Mouse (Mus musculus): ENCODE data around the gene Tomm40l. TPM values are rescaled to one million over a fixed set of nuclear protein-coding genes. Genes with fewer than 3 reads are reported as not detected.
"Not testable (repeated sequence)": the region's sequence is repeated elsewhere in the genome, so short reads cannot be mapped to it uniquely, and the experiment has no call there.

Tomm40l gene
- polyA plus RNA-seq, 1 experiment from 2014 or later, result 6.6 TPM

GRCm38 (mm10) chr1:171246709-171247452 lies 24.6 kb upstream of the Tomm40l start:
- ATAC-seq (peak; percentile 96), DNase-seq (peak; percentile 98)
- Histone ChIP-seq H3K9me3 (ENCODE audit: low read length) (no peaks in the 10 kb centered on the region), H3K36me3 (replicated peaks; ENCODE audit: insufficient read depth, low read length) (peaks cover 15% of the 10 kb centered on the region), H3K27me3 (ENCODE audit: insufficient read depth, low read length) (peaks cover 16% of the 10 kb centered on the region; the same call in 1 of the 2 replicates), H3K4me1 (ENCODE audit: insufficient read depth) (peaks cover 21% of the 10 kb centered on the region), H3K4me3 (ENCODE audit: low read depth, low read length) (peak overlapping the region; percentile 70), H3K27ac (ENCODE audit: low read depth) (peak overlapping the region; percentile 81), H3K9ac (replicated peaks) (peak overlapping the region; percentile 81), H3K4me2 (ENCODE audit: low read depth, low read length) (peak overlapping the region; percentile 97)
- TF ChIP-seq EP300 (IDR thresholded peaks at IDR 0.05; ENCODE audit: low read depth), result peak; percentile 57
- peak; percentile 99 for TF ChIP-seq CTCF (IDR thresholded peaks at IDR 0.05; ENCODE audit: low read depth)
- under 1% methylated on average over 41 of the region's 41 CpGs for WGBS (ENCODE audit: insufficient replicate concordance)

DNA sequence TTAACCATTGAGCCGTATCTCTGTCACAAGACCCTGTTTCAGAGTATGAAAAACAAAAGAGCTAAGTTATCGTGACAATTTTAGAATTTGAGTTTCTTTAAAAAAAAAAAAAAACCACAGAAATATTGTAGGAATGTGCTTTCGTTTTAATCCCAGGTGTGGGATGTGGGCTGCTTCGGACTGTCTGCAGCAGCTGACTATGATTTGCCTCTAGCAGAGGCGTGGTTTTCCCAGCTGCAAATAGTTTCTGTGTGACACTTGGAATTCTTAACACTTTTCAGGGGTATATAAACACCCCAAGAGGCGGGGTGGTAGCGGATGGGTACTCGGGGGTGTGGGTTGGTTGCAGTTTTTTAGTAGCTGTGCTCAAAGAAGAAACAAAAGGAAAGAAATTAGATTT lies 23.0 kb upstream of the Tomm40l start:
- Histone ChIP-seq H3K27me3 (ENCODE audit: insufficient read depth, low read length) (0 out of 2 replicates have a peak, but pooled peaks cover 4% of the 10 kb centered on the region), H3K9ac (replicated peaks) (no peak overlapping the region), H3K4me1 (ENCODE audit: insufficient read depth) (peaks cover 21% of the 10 kb centered on the region), H3K27ac (ENCODE audit: low read depth) (no peak overlapping the region), H3K36me3 (replicated peaks; ENCODE audit: insufficient read depth, low read length) (peaks cover 30% of the 10 kb centered on the region), H3K9me3 (ENCODE audit: low read length) (no peaks in the 10 kb centered on the region), H3K4me3 (ENCODE audit: low read depth, low read length) (no peak overlapping the region), H3K4me2 (ENCODE audit: low read depth, low read length) (no peak overlapping the region)
- no peak for TF ChIP-seq EP300 (IDR thresholded peaks at IDR 0.05; ENCODE audit: low read depth)
- no peak for TF ChIP-seq CTCF (IDR thresholded peaks at IDR 0.05; ENCODE audit: low read depth)
- WGBS (ENCODE audit: insufficient replicate concordance), result 87% methylated on average over 8 of the region's 8 CpGs
- DNase-seq (no peak), ATAC-seq (no peak)

GRCm38 (mm10) chr1:171241952-171242351 lies 19.6 kb upstream of the Tomm40l start:
- peaks cover 55% of the 10 kb centered on the region for H3K36me3 ChIP-seq (replicated peaks; ENCODE audit: insufficient read depth, low read length)
- ATAC-seq, result not testable (repeated sequence)

DNA sequence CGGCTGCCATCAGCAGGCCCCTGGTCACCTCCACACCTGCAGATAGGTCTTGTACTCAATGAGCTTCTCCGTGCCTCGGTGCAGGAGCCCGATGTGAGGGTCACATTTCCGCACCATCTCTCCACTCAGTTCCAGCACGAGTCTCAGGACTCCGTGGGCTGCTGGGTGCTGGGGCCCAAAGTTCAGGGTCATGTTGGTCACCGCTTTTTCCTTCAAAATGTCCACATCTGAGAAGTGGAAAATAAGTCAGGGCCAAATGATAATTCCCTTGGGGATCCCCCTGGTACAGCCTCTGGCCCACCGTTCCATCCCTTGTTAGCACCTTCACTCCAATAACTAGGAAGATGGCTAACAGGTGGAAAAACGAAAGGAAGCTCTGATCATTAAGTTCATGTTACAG lies 18.6 kb upstream of the Tomm40l start:
- no peak overlapping the region for H3K4me2 ChIP-seq (ENCODE audit: low read depth, low read length)
- no peak for TF ChIP-seq EP300 (IDR thresholded peaks at IDR 0.05; ENCODE audit: low read depth)
- no peak for TF ChIP-seq CTCF (IDR thresholded peaks at IDR 0.05; ENCODE audit: low read depth)
- no peak overlapping the region for H3K4me3 ChIP-seq (ENCODE audit: low read depth, low read length)
- no peaks in the 10 kb centered on the region for H3K27me3 ChIP-seq (ENCODE audit: insufficient read depth, low read length)
- no peaks in the 10 kb centered on the region for H3K9me3 ChIP-seq (ENCODE audit: low read length)
- peaks cover 6% of the 10 kb centered on the region for H3K4me1 ChIP-seq (ENCODE audit: insufficient read depth)
- H3K9ac ChIP-seq (replicated peaks), result no peak overlapping the region
- 0 out of 2 replicates have a peak overlapping the region, but pooled peaks have one; percentile 35 for H3K27ac ChIP-seq (ENCODE audit: low read depth)
- ATAC-seq (no peak), DNase-seq (no peak)
- 85% methylated on average over 10 of the region's 10 CpGs for WGBS (ENCODE audit: insufficient replicate concordance)
- peaks cover 64% of the 10 kb centered on the region for H3K36me3 ChIP-seq (replicated peaks; ENCODE audit: insufficient read depth, low read length)

More at GRCm38 (mm10) chr1:171241952-171242351, 19.6 kb upstream of the Tomm40l start:
- H3K27ac ChIP-seq (ENCODE audit: low read depth); H3K4me2 ChIP-seq (ENCODE audit: low read depth, low read length); DNase-seq; H3K4me3 ChIP-seq (ENCODE audit: low read depth, low read length); H3K9me3 ChIP-seq (ENCODE audit: low read length); H3K27me3 ChIP-seq (ENCODE audit: insufficient read depth, low read length); H3K9ac ChIP-seq (replicated peaks): not testable (repeated sequence)
- H3K4me1 ChIP-seq (ENCODE audit: insufficient read depth), result peaks cover 12% of the 10 kb centered on the region
- WGBS (ENCODE audit: insufficient replicate concordance), result 84% methylated on average over 12 of the region's 12 CpGs

DNA sequence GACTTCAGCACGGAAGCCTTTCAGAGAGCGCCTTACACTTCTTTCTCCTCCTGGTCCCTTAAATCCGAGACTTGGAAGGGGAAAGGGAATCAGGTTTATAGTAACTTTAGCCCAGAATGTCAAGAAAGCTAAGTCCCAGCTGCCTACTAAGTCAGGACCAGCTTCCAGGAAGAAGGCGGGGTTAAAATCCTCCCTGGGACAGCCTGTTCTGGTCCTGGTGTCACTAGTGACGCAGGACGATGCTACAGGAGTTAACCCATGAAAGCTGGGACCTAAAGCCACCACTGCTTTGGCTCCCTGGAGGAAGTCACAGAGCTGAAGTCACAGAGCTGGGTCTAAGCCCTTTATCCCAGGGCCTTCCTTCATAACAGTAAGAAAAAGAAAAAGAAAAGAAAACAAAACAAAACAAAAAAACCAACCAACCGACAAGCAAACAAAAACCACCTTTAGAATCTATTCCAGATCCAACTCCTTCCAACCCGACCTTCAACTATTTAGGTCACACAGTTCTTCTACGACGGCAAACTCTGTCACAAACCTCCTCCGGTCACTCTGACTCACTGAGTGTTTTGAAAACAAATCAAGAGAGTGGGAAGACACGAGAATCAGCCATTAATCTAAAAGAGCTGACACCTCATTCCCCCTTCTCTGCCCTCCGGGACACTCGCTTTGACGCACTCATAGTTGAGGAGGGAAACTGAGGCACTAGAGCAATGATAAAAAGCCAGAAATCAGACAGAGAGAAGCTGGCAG lies 17.9 kb upstream of the Tomm40l start:
- H3K27me3 ChIP-seq (ENCODE audit: insufficient read depth, low read length), result no peaks in the 10 kb centered on the region
- no peaks in the 10 kb centered on the region for H3K9me3 ChIP-seq (ENCODE audit: low read length)
- TF ChIP-seq EP300 (IDR thresholded peaks at IDR 0.05; ENCODE audit: low read depth) (peak; percentile 85), CTCF (IDR thresholded peaks at IDR 0.05; ENCODE audit: low read depth) (no peak)
- no peaks in the 10 kb centered on the region for H3K4me1 ChIP-seq (ENCODE audit: insufficient read depth)
- ATAC-seq, result no peak
- H3K4me3 ChIP-seq (ENCODE audit: low read depth, low read length), result no peak overlapping the region
- DNase-seq, result no peak
- no peak overlapping the region for H3K4me2 ChIP-seq (ENCODE audit: low read depth, low read length)
- H3K9ac ChIP-seq (replicated peaks), result no peak overlapping the region
- peaks cover 71% of the 10 kb centered on the region for H3K36me3 ChIP-seq (replicated peaks; ENCODE audit: insufficient read depth, low read length)
- 75% methylated on average over 15 of the region's 15 CpGs for WGBS (ENCODE audit: insufficient replicate concordance)
- peak overlapping the region; percentile 35; the same call in 1 of the 2 replicates for H3K27ac ChIP-seq (ENCODE audit: low read depth)

GRCm38 (mm10) chr1:171238463-171238862 lies 16.1 kb upstream of the Tomm40l start:
- Histone ChIP-seq H3K4me2 (ENCODE audit: low read depth, low read length) (no peak overlapping the region), H3K27ac (ENCODE audit: low read depth) (peak overlapping the region; percentile 44; the same call in 1 of the 2 replicates), H3K4me1 (ENCODE audit: insufficient read depth) (peaks cover 2% of the 10 kb centered on the region; the same call in 1 of the 2 replicates), H3K9ac (replicated peaks) (no peak overlapping the region), H3K36me3 (replicated peaks; ENCODE audit: insufficient read depth, low read length) (peaks cover 77% of the 10 kb centered on the region), H3K4me3 (ENCODE audit: low read depth, low read length) (no peak overlapping the region), H3K27me3 (ENCODE audit: insufficient read depth, low read length) (no peaks in the 10 kb centered on the region), H3K9me3 (ENCODE audit: low read length) (no peaks in the 10 kb centered on the region)
- TF ChIP-seq CTCF (IDR thresholded peaks at IDR 0.05; ENCODE audit: low read depth), result peak; percentile 91
- no peak for TF ChIP-seq EP300 (IDR thresholded peaks at IDR 0.05; ENCODE audit: low read depth)
- WGBS (ENCODE audit: insufficient replicate concordance), result 63% methylated on average over 14 of the region's 14 CpGs
- DNase-seq (peak; percentile 83), ATAC-seq (peak; percentile 63)

Measured in liver, postnatal 0 days (tissue).